Comparison of ENCODE assay signal across 7 mouse cellular contexts in genomic region chr16:32246351-32246791, GRCm38 (mm10). TPM values are rescaled to one million over a fixed set of nuclear protein-coding genes. Genes with fewer than 3 reads are reported as not detected.
A peak's percentile ranks its signal among the peaks of the same experiment; 100 is the strongest.
DNase-seq lines count a peak whose midpoint lies in the region.

No protein-coding gene starts in this region.

- H3K4me3 ChIP-seq in brown adipose tissue, adult 24 weeks (ENCODE audit: insufficient read depth, low read depth, low read length) = peak overlapping the region; percentile 95
- peak overlapping the region; percentile 97 for H3K4me3 ChIP-seq in erythroblast, embryonic 14.5 days (replicated peaks)

- no peaks in the 10 kb centered on the region for H3K9me3 ChIP-seq in erythroblast, embryonic 14.5 days (ENCODE audit: control insufficient read depth, low read length)

- H3K36me3 ChIP-seq in erythroblast, embryonic 14.5 days (ENCODE audit: control insufficient read depth) = peaks cover 22% of the 10 kb centered on the region

- no peak overlapping the region; the same call in 1 of the 2 replicates for H3K27ac ChIP-seq in brown adipose tissue, adult 24 weeks (replicated peaks; ENCODE audit: low read depth, low read length)

- peak; percentile 45 for DNase-seq in Muller cell, postnatal 12 days (ENCODE audit: inconsistent ontology term)
- peak; percentile 60 for DNase-seq in heart, postnatal 4 days
- DNase-seq in layer of hippocampus, adult 9-11 months = peak; percentile 41
- DNase-seq in lung, postnatal 25 days (ENCODE audit: low spot score) = peak; percentile 14
- peak; percentile 32 to 38 for DNase-seq in right cerebral cortex, postnatal 36 days (ENCODE audit: low spot score in 2 of 2)

- peaks cover 2% of the 10 kb centered on the region; the same call in 1 of the 2 replicates for H3K4me1 ChIP-seq in brown adipose tissue, adult 24 weeks (ENCODE audit: control insufficient read depth, insufficient read depth, insufficient read length, low read length)
- peaks cover 55% of the 10 kb centered on the region for H3K4me1 ChIP-seq in erythroblast, embryonic 14.5 days (ENCODE audit: control insufficient read depth)

- H3K27me3 ChIP-seq in erythroblast, embryonic 14.5 days (ENCODE audit: control insufficient read depth) = no peaks in the 10 kb centered on the region

RNA-seq across cellular contexts. Expression of gene Fbxo45, which starts 0.6 kb away (rescaled TPM):
- 6.5 and 7.8 TPM in 2 replicates for polyA plus RNA-seq in brown adipose tissue, adult 24 weeks (2012; ENCODE audit: insufficient read depth, insufficient read length, missing spikeins)
- 0.35 and 0.37 TPM in 2 replicates for polyA plus RNA-seq in erythroblast, embryonic 14.5 days (2012)
- total RNA-seq in heart, postnatal 4 days (2021) = 10 to 100 TPM; 16.6 to 18.4 TPM

RNA-seq across cellular contexts. Expression of gene Wdr53, which starts 0.7 kb away (rescaled TPM):
- polyA plus RNA-seq in brown adipose tissue, adult 24 weeks (2012; ENCODE audit: insufficient read depth, insufficient read length, missing spikeins) = 13.5 and 14.7 TPM in 2 replicates
- polyA plus RNA-seq in erythroblast, embryonic 14.5 days (2012) = 1.6 and 2.4 TPM in 2 replicates
- total RNA-seq in heart, postnatal 4 days (2021) = 1 to 10 TPM; 8.0 to 8.5 TPM

RNA-seq across cellular contexts. Expression of gene Smco1, which starts 24.9 kb away (rescaled TPM):
- 2.2 TPM in 1 of 2 replicates, not detected in the other for polyA plus RNA-seq in brown adipose tissue, adult 24 weeks (2012; ENCODE audit: insufficient read depth, insufficient read length, missing spikeins)
- not detected in 2 replicates for polyA plus RNA-seq in erythroblast, embryonic 14.5 days (2012)
- total RNA-seq in heart, postnatal 4 days (2021) = 1 to 10 TPM; 2.1 to 2.9 TPM

RNA-seq across cellular contexts. Expression of gene Rnf168, which starts 30.9 kb away (rescaled TPM):
- polyA plus RNA-seq in brown adipose tissue, adult 24 weeks (2012; ENCODE audit: insufficient read depth, insufficient read length, missing spikeins) = 7.3 and 8.4 TPM in 2 replicates
- 0.71 and 0.79 TPM in 2 replicates for polyA plus RNA-seq in erythroblast, embryonic 14.5 days (2012)
- total RNA-seq in heart, postnatal 4 days (2021) = 10 to 100 TPM; 22.2 to 23.6 TPM
